Mouse (Mus musculus): ENCODE results near the gene Otoa.

Gene Otoa

GRCm38 (mm10) chr7:121081350-121081749, at the start of gene Otoa:
Gene Otoa (plus strand): TSS chr7:121081650.
- no peak for DNase-seq (ENCODE audit: extremely low spot score, low spot score)

GRCm38 (mm10) chr7:121033856-121034652, 47.4 kb upstream of the Otoa start, which contains the start of gene Mettl9:
Gene Mettl9 (plus strand): TSS chr7:121034445.
- DNase-seq (ENCODE audit: extremely low spot score, low spot score): peak; percentile 99

GRCm38 (mm10) chr7:121034701-121035141, 46.7 kb upstream of the Otoa start:
- no peak for DNase-seq (ENCODE audit: extremely low spot score, low spot score)

- DNase-seq (ENCODE audit: extremely low spot score, low spot score): peak; percentile 75
Observed at GRCm38 (mm10) chr7:121035161-121035721, 46.2 kb upstream of the Otoa start.

- DNase-seq (ENCODE audit: extremely low spot score, low spot score): no peak
Observed at GRCm38 (mm10) chr7:121040595-121040994, 40.9 kb upstream of the Otoa start.

GRCm38 (mm10) chr7:121041989-121042388, 39.5 kb upstream of the Otoa start:
- DNase-seq (ENCODE audit: extremely low spot score, low spot score): no peak

- no peak for DNase-seq (ENCODE audit: extremely low spot score, low spot score)
Observed at GRCm38 (mm10) chr7:121043004-121043403, 38.4 kb upstream of the Otoa start.

GRCm38 (mm10) chr7:121043510-121043909, 37.9 kb upstream of the Otoa start:
- no peak for DNase-seq (ENCODE audit: extremely low spot score, low spot score)

GRCm38 (mm10) chr7:121044251-121044650, 37.2 kb upstream of the Otoa start:
- no peak for DNase-seq (ENCODE audit: extremely low spot score, low spot score)

GRCm38 (mm10) chr7:121045671-121046453, 35.6 kb upstream of the Otoa start:
- no peak for DNase-seq (ENCODE audit: extremely low spot score, low spot score)

- no peak for DNase-seq (ENCODE audit: extremely low spot score, low spot score)
Observed at GRCm38 (mm10) chr7:121047624-121048023, 33.8 kb upstream of the Otoa start.

GRCm38 (mm10) chr7:121053071-121053470, 28.4 kb upstream of the Otoa start:
- DNase-seq (ENCODE audit: extremely low spot score, low spot score): no peak

GRCm38 (mm10) chr7:121059477-121060218, 21.8 kb upstream of the Otoa start:
- DNase-seq (ENCODE audit: extremely low spot score, low spot score): no peak

- DNase-seq (ENCODE audit: extremely low spot score, low spot score): no peak
Observed at GRCm38 (mm10) chr7:121064309-121064708, 17.1 kb upstream of the Otoa start.

- DNase-seq (ENCODE audit: extremely low spot score, low spot score): no peak
Observed at GRCm38 (mm10) chr7:121071276-121071675, 10.2 kb upstream of the Otoa start.

- no peak for DNase-seq (ENCODE audit: extremely low spot score, low spot score)
Observed at GRCm38 (mm10) chr7:121072506-121072905, 8.9 kb upstream of the Otoa start.

GRCm38 (mm10) chr7:121074281-121074680, 7.2 kb upstream of the Otoa start, which contains the start of gene Igsf6:
Gene Igsf6 (minus strand): TSS chr7:121074572.
- DNase-seq (ENCODE audit: extremely low spot score, low spot score): no peak

- no peak for DNase-seq (ENCODE audit: extremely low spot score, low spot score)
Observed at GRCm38 (mm10) chr7:121074801-121075400, 6.5 kb upstream of the Otoa start.

- DNase-seq (ENCODE audit: extremely low spot score, low spot score): no peak
Observed at GRCm38 (mm10) chr7:121075416-121075815, 6.0 kb upstream of the Otoa start.

GRCm38 (mm10) chr7:121077311-121077710, 4.1 kb upstream of the Otoa start:
- no peak for DNase-seq (ENCODE audit: extremely low spot score, low spot score)

- peak; percentile 47 for DNase-seq (ENCODE audit: extremely low spot score, low spot score)
Observed at GRCm38 (mm10) chr7:121077829-121078228, 3.6 kb upstream of the Otoa start.

Data from neural tube, embryonic 10.5 days (tissue).